ENCODE assay signal across 8 mouse cellular contexts in the genomic region with DNA sequence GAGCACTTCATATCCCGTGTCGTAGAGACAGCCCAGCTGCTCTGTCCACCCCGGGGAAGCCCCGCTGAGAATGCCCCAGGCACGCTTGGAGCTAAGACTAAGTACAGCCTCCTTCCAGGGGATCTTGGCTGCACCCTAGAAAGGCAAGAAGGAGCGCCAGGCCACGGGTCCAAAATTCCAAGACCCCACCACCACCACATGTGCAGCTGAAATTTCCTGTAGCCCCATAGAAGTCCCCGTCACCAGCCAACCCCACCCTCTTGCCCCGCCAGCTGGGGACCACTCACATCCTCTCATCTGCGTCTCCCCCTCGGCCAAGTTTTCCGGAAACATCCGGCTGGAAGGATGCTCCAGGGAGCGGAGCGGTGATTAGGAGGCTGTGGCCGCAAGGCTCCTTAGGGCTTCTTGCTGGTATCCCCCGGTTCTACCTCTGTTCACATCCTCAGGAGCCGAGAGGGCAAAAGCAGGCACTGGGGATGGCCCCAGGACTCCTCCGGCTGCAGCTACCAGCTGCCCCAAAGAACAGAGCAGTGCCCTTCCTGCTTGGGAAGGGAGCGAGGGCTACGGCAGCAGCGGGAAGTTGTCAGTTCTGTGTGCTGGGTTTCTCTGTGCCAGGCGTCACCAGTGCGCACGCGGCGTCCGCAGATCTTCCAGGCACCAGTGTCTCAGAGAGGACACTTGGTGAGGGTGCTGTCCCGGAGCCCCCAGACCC. TPM values are rescaled to one million over a fixed set of nuclear protein-coding genes. Genes with fewer than 3 reads are reported as not detected.
DNase-seq lines count a peak whose midpoint lies in the region; ATAC-seq and TF ChIP-seq lines count a peak whose summit lies in the region.

No protein-coding gene starts in this region.

- peak overlapping the region; percentile 54 for H3K9ac ChIP-seq in forebrain, embryonic 16.5 days (replicated peaks; ENCODE audit: low read depth, low read length)
- H3K9ac ChIP-seq in liver, embryonic 15.5 days = no peak overlapping the region
- H3K9ac ChIP-seq in neural tube, embryonic 13.5 days = peak overlapping the region; percentile 72

- DNase-seq in adrenal gland, adult 2 months = peak; percentile 34
- no peak for DNase-seq in adrenal gland, adult 18-20 months (ENCODE audit: low spot score in 2 of 2)
- DNase-seq in ovary, postnatal 14 days (ENCODE audit: low spot score) = no peak

- peak; percentile 41 for ATAC-seq in forebrain, embryonic 16.5 days
- 0 out of 4 replicates have a peak, but pooled peaks have one; percentile 12 to 20 for ATAC-seq in hematopoietic stem cell, adult 5-6 weeks (replicated peaks in 1 of 2; ENCODE audit: insufficient read depth in 1 of 2, low FRiP score in 2 of 2, low TSS enrichment in 1 of 2, low read depth in 1 of 2, poor library complexity in 2 of 2, severe bottlenecking in 2 of 2)
- no peak for ATAC-seq in liver, embryonic 15.5 days (ENCODE audit: insufficient read depth)
- ATAC-seq in neural tube, embryonic 13.5 days (ENCODE audit: low read depth) = peak; percentile 20; the same call in 1 of the 2 replicates

- 24% methylated on average over 29 of the region's 29 CpGs for WGBS in forebrain, embryonic 16.5 days
- WGBS in liver, embryonic 15.5 days (ENCODE audit: insufficient replicate concordance) = 22% methylated on average over 29 of the region's 29 CpGs
- WGBS in neural tube, embryonic 13.5 days = 7% methylated on average over 29 of the region's 29 CpGs

- H3K27me3 ChIP-seq in E14TG2a.4 (ENCODE audit: insufficient read depth, low read length) = peaks cover 14% of the 10 kb centered on the region
- H3K27me3 ChIP-seq in forebrain, embryonic 16.5 days (replicated peaks; ENCODE audit: control insufficient read depth, insufficient read depth, low read length) = no peaks in the 10 kb centered on the region
- peaks cover 39% of the 10 kb centered on the region for H3K27me3 ChIP-seq in liver, embryonic 15.5 days
- no peaks in the 10 kb centered on the region for H3K27me3 ChIP-seq in neural tube, embryonic 13.5 days

- peaks cover 85% of the 10 kb centered on the region for H3K4me1 ChIP-seq in E14TG2a.4 (replicated peaks; ENCODE audit: low read depth, low read length)
- H3K4me1 ChIP-seq in forebrain, embryonic 16.5 days (replicated peaks; ENCODE audit: control insufficient read depth, insufficient read depth, low read length) = peaks cover 55% of the 10 kb centered on the region
- H3K4me1 ChIP-seq in liver, embryonic 15.5 days (replicated peaks) = peaks cover 70% of the 10 kb centered on the region
- peaks cover 94% of the 10 kb centered on the region for H3K4me1 ChIP-seq in neural tube, embryonic 13.5 days (replicated peaks)

- TF ChIP-seq CTCF in E14TG2a.4 (conservative IDR thresholded peaks at IDR 0.05; ENCODE audit: low read length) = no peak

- H3K36me3 ChIP-seq in E14TG2a.4 (ENCODE audit: insufficient read depth, low read length) = peaks cover 57% of the 10 kb centered on the region
- no peaks in the 10 kb centered on the region for H3K36me3 ChIP-seq in forebrain, embryonic 16.5 days (ENCODE audit: control insufficient read depth, insufficient read depth)
- peaks cover 3% of the 10 kb centered on the region; the same call in 1 of the 2 replicates for H3K36me3 ChIP-seq in liver, embryonic 15.5 days (replicated peaks)
- peaks cover 24% of the 10 kb centered on the region for H3K36me3 ChIP-seq in neural tube, embryonic 13.5 days

- H3K9me3 ChIP-seq in E14TG2a.4 (ENCODE audit: low read length) = no peaks in the 10 kb centered on the region
- H3K9me3 ChIP-seq in forebrain, embryonic 16.5 days (ENCODE audit: control insufficient read depth, low read length) = no peaks in the 10 kb centered on the region
- no peaks in the 10 kb centered on the region for H3K9me3 ChIP-seq in liver, embryonic 15.5 days (replicated peaks)
- H3K9me3 ChIP-seq in neural tube, embryonic 13.5 days = no peaks in the 10 kb centered on the region

- H3K4me3 ChIP-seq in E14TG2a.4 (replicated peaks; ENCODE audit: low read length) = peak overlapping the region; percentile 66
- peak overlapping the region; percentile 33 for H3K4me3 ChIP-seq in forebrain, embryonic 16.5 days (replicated peaks; ENCODE audit: low read length)
- H3K4me3 ChIP-seq in liver, embryonic 15.5 days (replicated peaks) = peak overlapping the region; percentile 43
- peak overlapping the region; percentile 29 for H3K4me3 ChIP-seq in neural tube, embryonic 13.5 days

- H3K27ac ChIP-seq in forebrain, embryonic 16.5 days (ENCODE audit: low read length) = peak overlapping the region; percentile 82
- H3K27ac ChIP-seq in liver, embryonic 15.5 days (replicated peaks) = peak overlapping the region; percentile 38; the same call in 1 of the 2 replicates
- H3K27ac ChIP-seq in neural tube, embryonic 13.5 days (replicated peaks) = peak overlapping the region; percentile 86

- H3K4me2 ChIP-seq in forebrain, embryonic 16.5 days (ENCODE audit: low read length) = peak overlapping the region; percentile 63
- H3K4me2 ChIP-seq in liver, embryonic 15.5 days = peak overlapping the region; percentile 58
- H3K4me2 ChIP-seq in neural tube, embryonic 13.5 days = peak overlapping the region; percentile 59

RNA-seq across cellular contexts. Expression of a gene that starts 54.7 kb away (rescaled TPM):
- total RNA-seq in adrenal gland, adult 2 months (2021) = 1 to 10 TPM; 4.6 to 5.6 TPM
- polyA plus RNA-seq in adrenal gland, adult 2 months (2012; rRNA removed) = 18.7 and 21.1 TPM in 2 replicates
- total RNA-seq in adrenal gland, adult 18-20 months (2021) = 1 to 10 TPM; 2.9 to 6.3 TPM
- polyA plus RNA-seq in forebrain, embryonic 16.5 days (2015; fragmentation: Nextera tagmentation; extraction: Ambion mirVana) = 3.7 and 4.0 TPM in 2 replicates
- total RNA-seq in hematopoietic stem cell, adult 5-6 weeks (2017) = not detected in 2 replicates
- polyA plus RNA-seq in liver, embryonic 15.5 days (2015; fragmentation: Nextera tagmentation; extraction: Ambion mirVana) = 0.20 and 0.22 TPM in 2 replicates
- polyA plus RNA-seq in neural tube, embryonic 13.5 days (2015; fragmentation: Nextera tagmentation; extraction: Ambion mirVana) = 7.0 and 8.5 TPM in 2 replicates
